Mouse (Mus musculus) mature B cell (primary cell): ENCODE results near the gene D430019H16Rik.

Experiments used
- in situ Hi-C: fragments of 300-500 bp; cut with MboI; formaldehyde crosslinking; loops from 2 replicates; pipeline ENCODE4 v1.14.3; 2019

D430019H16Rik gene

DNA sequence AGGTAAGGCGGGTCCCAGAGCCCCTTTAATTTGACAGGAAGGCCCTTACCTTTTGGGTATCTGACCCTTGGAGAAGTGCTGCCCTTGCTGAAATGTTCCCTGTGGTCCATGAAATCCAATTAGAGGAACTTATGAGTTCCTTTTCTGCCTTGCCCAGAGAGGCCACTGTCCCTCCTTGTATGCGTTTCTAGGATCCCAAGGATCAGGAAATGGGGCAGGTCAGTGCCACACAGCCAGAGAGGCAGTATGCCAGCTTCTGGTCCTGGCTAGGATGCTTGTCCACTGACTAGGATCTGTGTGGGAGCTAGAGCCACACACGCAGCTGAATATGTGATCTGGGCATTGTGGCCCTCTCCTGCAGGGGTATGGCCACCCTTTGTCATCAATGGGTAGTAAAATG lies 36.6 kb downstream of the D430019H16Rik start:
- in situ Hi-C loops: no loop called here

DNA sequence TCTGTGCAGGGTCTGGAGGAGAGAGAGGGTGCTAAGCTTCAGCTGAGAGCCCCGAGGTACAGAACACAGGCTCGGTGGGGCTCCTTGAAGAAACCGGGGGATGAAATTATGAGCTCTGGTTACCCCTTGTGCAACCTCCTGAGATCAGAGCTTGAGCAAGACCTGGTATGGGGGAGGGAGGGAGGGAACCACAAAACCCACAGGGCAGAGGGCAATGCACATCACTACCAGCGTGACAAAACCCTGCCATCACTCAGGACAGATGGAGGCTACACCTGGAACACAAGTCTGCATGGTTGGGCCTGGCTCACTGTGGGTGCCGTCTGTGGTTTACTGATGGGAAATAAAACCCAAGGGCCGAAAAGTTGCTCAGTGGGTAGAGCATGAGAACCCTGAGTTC lies 37.1 kb downstream of the D430019H16Rik start:
- in situ Hi-C loops: no loop called here

DNA sequence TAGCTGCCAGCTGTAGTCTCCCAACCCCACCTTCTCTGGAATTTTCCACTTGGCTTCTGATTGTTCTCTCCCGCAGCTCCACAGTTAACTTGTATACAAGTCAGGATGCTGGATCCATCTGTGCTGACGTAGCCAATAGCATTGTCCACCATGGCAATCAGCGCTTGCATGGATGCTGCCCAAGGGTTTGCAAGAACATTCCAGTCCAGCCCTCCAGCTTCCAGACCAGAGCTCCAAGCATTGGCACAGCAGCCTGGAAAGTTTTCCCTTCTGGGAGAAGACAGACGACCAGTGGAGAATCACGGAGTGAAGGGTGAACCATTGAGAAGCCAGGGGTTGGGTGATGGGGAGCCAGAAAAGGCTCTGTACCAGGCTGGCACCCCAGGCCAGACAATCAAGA lies 41.1 kb downstream of the D430019H16Rik start:
- in situ Hi-C loops: no loop called here

DNA sequence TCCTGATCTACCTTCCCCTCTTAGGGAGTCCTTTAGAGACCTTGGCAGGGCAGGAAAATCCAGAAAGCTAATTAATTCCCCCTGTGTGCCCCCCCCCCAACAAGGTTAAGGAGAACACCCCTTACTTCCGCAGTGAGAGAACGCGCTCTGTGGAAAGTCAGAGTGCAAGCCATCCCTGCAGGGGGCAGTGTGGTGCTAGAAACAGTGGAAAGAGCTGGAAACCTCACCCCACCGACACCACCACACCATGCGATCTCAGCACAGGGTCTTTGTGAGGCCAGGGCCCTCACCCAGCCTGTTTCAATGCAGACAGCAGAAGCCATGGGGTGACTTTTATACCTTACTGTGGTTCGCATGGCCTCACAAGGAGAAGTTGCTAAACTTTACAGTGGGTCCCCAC lies 44.2 kb downstream of the D430019H16Rik start:
- in situ Hi-C loops: no loop called here

DNA sequence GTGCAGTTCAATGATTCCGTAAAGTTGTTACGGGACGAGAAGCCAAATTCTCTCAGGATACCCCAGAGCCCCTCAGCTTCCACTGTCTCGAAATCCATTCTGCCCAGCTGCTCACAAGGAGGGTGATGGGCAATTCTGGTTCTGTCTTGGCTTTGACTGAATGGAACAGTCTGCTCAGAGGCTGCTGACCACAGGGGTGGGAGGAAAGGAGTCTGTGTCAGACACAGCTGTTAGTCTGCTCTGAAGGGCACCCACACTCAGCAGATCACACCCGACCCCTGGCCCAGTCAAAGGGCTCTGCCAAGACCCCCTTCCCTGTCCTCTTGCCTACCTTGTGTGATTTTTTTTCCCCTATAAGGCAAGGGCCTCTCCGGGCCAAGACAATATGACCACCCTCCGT lies 44.8 kb downstream of the D430019H16Rik start:
- in situ Hi-C loops: no loop called here

DNA sequence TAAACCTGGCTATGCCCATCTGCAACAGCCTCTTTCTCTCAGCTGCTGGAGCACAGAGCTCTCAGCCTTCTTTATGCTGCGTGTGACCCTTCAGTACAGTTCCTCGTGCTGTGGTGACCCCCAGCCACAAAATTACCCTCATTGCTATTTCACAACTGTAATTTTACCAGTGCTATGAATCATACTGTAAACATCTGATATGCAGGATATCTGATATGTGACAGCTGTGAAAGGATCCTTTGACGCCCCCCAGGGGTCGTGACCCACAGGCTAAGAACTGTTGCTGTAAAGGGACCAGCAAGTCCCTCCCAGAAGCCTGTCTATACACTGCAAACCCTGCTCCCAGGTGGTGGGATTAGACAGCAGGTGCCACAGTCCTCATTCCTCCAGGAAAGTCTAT lies 45.2 kb downstream of the D430019H16Rik start:
- in situ Hi-C loops: no loop called here

DNA sequence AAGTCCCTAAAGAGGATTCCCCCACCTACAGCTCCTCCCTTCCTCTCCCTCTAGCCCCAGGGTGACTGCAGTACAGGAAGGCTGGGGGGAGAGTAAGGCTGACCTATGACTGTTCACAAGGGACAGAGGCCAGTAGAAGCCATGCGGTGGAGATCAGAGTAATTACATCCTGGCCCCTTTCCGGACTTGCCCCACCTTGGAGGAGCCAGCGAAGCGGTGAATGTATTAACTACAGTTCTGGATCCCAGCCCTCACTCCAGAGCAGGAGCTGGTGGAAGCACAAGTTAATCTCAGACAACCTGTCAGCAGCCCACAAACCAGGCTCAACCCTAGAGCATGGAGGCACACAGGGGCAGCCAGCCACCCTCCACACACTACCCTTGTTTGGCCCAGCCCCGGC lies 47.3 kb downstream of the D430019H16Rik start:
- in situ Hi-C loops: no loop called here

DNA sequence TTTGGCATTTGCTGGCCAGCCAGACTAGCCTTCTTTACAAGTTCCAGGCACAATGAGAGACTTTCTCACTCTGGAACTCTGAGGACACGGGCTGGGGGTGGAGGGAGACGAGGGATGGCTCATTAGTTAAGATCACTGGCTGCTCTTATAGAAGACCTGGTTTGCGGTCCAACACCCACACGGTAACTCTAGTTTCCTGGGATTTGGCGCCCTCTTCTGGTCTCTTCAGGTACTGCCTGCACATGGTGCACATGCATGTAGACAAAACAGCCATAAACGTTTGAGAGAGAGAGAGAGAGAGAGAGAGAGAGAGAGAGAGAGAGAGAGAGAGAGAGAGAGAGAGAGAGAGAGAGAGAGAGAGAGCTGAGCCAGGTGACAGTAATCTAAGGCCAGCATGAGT lies 51.1 kb downstream of the D430019H16Rik start:
- in situ Hi-C loops: no loop called here

DNA sequence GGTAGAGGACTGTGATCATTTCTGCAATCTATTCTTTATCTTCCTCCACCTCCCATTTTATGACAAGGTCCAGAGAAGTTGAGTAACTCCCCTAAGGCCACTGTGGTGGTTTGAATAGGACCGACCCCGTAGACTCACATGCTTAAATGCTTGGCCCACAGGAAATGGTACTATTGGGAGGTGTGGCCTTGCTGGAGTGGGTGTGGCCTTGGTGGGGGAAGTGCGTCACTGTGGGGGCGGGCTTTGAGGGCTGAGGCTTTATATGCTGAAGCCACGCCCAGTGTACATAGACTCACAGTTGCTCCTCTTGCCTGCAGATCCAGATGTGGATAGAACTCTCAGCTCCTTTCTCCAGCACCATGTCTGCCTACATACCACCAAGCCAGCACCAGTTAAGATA lies 57.5 kb downstream of the D430019H16Rik start:
- in situ Hi-C loops: no loop called here

DNA sequence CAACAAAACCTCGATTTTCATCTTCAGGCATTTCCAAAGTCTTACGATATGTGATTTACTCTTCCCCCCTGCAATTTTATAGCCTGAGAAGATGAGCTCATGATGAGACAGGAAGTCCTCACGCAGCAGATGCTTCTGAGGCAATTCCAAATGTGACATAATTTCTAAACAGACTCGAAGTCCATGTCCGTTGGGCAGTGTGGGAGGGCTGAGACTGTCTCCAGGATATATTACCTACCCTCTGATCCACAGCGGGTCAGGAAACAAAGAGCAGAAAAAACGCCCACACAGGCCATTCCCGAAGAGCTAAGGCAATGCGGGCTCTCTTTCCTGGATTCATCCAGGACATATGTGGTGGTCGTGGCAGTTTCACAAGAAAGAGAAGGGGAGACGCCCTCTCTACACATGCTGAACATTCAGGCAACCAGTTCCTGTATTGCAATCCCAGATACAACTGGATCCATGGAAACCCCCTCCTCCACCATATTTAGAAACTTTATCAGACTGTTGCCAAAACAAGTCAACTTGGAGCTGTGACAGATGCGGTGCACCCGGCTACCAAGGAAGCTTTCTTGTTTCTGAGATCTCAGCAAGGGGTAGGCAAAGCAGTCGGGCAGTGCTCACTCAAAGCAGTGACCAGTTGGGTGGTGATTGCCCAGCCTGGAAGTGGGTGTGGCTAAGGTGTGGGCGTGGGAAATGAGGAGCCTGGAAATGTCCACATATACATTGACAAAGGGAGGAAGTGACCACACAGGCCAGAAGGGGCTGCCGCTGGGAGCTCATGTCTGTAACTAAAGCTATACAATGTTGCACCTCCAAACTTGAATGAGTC lies 58.2 kb downstream of the D430019H16Rik start:
- in situ Hi-C loops: no loop called here

DNA sequence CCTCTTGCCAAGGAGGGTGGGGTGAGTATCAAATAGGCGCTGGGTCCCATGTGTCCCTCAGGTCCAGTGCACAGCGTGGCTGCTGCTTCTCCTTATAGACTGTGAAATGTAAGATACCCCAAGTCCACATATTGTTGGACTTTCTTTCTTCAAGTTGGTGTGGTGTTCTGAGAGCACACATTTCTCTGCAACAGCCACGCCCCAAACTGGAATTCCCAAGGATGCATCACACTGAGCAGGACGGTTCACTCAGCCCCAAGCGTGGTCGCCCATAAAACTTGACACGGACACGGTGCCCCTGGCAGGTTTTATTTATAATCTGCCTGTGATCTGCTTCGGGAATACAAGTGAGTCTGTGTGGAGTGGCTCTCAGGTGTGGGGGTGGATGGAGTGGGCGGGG lies 60.5 kb downstream of the D430019H16Rik start:
- in situ Hi-C loops: no loop called here

DNA sequence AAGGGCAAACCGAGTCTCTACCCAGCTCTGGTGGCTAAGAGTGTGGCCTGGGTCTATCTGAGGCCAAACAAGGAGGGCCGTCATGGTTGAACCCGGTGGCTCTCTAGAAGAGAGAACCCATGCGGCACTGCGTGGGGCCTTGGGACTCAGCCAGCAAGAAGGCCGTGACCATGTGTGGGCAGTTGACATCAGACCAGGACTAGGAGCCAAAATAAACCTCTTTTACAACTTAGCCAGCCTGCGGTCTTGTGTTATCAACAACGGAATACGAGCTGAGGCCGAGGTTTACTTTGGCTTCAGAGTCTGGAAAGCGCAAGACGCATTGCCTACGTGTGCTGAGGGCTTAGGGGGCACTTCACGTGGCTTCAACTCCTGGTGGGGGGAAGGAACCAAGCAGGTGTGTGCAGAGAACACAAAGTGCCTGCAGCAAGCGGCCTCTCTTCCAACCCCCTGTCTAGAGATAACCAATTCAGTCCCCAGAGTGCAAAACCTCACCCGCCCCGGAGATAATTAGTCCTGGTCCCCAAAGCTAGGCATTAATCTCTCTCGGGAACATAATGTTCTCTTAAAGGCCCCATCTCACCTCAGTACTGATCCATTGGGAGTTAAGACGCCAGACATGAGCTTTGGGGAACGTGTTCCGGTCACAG lies 63.5 kb downstream of the D430019H16Rik start:
- in situ Hi-C loops: no loop called here

DNA sequence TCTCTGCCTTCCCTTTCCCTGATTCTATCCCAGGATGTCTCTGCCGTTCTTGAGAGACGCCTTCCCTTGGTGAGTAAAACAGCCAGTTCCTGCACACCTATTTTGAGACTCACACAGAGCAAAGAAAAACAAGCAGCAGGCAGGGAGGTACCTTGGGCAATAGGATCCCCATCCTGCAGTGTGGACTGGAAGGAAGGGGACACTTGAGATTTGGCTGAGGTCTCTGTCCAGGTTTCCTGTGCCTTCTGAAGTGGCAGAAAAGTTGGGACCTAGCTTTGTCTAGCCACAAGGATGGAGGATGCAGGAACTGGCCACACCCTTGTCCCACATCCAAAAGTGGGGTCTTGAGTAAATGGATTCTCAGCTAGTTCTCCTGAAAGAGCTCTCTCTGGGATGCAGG lies 66.2 kb downstream of the D430019H16Rik start:
- in situ Hi-C loops: no loop called here

DNA sequence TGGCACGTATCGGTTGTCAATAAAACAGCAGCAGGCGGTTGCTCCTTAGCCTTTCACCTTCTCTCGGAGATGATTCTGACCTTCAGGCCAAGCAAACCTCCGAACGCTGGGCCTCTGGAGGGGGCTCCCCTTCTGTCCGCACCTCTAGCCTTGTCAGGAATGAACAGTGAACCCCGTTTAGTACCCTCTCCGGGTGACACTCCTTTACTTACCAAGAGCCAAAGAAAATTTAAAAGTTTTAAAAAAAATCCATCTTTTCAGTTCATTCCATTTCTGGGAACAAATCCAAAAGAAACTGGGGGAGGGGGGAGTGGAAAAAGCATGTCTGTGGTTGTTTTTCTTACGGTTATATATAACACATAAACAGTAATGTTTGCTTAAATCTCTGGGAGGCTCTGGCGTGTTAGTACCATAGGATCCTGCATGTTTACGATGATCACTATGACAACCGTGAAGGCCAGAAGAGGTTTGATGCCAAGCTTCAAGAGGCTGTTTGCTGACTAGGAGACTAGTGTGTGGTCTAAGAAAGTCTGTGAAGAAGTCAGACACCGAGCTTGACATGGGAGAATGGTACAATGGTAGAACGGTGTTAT lies 67.6 kb downstream of the D430019H16Rik start:
- in situ Hi-C loops: no loop called here

DNA sequence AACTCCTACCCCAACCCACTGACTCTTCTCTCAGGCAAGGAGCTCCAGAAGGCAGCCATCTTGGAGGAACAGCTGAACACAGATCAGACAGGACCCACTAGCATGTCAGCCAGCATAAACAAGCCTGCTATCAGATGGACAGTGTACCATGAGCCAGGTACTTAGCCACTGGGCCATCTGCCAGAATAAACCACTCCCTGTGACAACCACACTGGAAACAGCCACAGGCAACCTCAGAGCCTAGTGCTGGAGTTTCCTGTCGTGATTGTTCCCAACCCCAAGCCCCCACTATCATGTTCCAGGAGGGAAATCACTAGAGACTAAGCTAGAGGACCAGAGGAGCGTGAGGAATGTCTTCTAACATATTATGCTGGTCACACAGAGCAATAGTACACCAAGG lies 70.1 kb downstream of the D430019H16Rik start:
- in situ Hi-C loops: no loop called here

DNA sequence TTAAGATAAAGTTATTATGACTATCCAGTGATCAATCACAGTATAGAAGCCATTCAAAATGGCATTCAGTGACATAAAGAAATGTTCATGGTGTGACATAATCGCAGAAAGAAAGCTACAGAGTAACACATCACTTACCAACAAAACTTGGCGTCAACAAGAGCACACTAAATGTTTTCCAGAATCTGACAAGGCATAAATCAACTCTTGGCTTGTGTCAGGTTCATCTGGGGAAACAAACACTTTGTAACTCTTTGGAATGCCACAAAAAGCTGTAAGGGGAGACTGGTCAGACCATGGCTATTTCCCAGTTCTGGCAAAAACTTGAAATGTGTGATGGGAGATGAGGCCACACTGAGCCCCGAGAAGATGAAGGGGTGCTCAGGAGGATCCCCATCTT lies 72.5 kb downstream of the D430019H16Rik start:
- in situ Hi-C loops: no loop called here

DNA sequence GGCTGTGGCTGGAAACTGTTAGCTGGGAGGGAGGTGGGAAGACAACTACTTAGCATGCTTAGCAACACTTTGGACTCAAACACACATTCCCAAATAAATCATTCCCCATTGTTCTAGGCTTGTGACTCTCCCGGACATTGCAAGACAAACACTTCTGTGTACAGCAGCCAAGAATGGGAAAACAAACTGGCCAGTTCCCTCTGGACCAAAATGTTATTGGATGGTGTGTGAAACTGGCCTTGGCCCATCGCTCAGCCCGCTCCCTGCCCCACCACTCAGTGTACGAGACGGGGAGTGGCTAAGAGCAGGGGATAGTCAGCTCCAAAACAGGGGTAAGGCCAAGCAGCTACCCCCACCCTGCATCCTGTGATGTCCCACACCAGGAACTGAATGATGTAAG lies 73.2 kb downstream of the D430019H16Rik start:
- in situ Hi-C loops: no loop called here

DNA sequence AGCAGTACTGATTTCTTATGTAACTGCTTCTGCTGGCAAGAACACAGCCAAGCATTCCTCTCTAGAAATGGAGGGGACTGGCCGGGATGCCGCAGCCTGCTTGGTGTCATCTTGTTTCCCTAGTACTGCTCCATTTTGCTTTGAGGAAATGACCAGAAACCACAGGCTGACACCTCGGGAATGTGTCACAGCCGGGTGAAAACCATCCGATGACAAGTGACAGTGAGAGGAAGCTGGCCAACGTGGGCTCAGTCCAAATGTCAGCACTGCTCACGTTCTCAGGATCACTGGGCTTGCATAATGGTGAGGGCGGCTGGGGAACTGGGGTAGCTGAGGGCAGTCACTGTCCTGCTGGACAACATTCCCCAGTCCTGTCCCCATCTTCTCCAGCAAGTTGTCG lies 75.9 kb downstream of the D430019H16Rik start:
- in situ Hi-C loops: no loop called here

DNA sequence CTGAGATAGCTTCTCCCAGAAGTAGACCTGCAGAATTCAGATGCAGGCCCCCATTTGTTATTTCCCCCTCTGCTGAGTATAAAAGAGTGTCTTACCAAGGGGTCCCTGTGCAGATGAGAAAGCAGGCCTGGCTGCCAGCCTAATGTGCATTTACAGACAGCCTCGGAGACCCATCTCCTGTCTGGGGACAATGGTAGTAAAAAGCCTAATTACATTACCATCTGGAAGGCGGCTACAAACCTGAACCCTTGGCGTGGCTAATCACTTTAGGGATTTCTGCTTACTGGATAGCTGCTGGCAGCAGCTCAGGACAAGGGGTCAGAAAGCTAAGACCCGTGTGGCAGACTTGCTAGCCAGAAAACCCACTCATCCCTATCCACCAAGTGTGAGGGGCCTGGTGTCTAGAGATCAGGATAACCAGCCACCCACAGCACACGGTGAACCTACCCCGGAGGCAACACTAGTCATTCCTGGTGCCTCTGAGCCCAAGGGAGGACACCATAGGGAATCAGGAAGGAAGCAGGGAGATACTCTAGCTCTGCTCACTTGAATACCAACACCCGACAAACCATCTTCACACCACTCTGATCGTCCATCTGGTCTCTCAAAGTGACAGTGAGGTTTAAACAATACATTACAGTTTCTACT lies 78.2 kb downstream of the D430019H16Rik start:
- in situ Hi-C loops: no loop called here

DNA sequence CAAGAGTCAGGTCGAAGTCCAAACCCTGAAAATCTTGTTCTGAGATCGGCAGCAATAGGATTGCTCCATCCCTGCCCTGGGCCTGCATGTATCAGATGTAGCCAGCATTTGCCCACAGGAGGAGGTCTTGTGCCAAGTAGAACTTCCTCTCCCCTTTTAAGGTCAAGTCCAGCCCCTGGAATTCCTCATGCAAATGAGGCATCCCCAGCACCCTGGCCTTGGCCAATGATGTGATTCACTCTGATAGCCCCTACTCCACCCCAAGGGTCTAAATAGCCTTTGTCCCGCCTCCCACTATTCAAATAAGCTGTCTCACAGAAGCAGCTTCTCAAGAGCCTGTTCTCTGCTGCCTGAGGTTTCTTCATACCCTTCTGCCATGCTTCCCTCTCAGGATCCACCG lies 81.2 kb downstream of the D430019H16Rik start:
- in situ Hi-C loops: no loop called here

DNA sequence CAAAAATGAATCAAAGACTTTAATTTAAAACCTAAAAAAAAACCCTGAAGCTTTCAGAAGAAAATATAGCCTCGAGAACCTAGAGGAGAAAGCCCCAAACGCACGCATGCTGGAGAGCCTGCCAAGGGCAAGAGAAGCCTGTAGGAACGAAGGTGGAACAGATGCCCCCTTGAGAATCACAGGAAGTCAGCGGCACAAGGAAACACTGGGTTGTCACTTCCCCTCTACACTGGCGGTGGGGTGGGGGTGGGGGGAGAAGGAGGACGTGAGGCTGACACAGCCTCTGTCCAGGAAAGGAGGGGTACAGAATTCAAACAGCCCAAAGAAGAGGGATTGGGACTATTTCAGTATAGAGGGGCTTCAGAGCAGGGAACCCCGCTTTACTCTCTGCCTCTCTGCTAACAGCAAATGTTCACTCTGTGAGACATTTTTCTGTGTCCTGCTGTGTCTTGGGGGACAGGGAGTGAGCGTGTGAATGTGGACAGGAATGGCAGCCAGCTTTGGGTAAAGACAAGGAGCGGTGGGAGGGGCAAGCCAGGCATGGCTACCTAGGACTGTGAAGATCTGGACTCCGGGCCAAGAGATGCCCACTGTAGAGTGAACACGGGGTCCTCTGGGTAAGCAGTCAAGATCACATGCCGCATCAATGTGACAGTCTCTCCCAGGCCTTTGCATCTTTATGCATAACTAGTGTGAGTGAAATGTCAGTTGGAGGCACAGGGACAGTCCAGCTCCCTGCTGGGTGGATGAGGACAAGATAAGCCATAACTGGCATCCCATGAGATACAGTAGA lies 82.5 kb downstream of the D430019H16Rik start:
- in situ Hi-C loops: no loop called here

DNA sequence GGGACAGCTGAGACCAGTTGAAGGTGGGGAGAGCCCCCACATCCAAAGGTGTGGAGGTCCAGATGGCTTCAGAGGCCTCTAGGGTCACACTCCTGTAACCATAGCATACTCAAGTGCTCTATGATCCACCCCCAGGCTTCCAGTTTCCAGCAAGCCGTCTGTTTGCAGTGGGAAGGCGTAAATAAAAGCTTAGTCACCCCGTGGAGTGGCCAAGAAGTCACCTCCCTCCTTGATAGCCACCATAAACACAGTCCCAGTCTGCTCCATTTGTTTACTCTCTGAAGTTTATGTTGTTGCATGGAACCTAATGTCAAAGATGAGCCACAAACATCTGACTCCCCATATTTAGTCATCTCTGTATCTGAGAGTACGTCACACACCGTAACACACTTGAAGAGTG lies 83.5 kb downstream of the D430019H16Rik start:
- in situ Hi-C loops: no loop called here
